Mouse (Mus musculus): ENCODE measurements at regions not wholly inside any gene's neighbourhood (a gene's known extent, or its start where the extent isn't known, plus 50 kb on each side); places are given as distances from the start of the nearest gene placed in this dataset.

DNA sequence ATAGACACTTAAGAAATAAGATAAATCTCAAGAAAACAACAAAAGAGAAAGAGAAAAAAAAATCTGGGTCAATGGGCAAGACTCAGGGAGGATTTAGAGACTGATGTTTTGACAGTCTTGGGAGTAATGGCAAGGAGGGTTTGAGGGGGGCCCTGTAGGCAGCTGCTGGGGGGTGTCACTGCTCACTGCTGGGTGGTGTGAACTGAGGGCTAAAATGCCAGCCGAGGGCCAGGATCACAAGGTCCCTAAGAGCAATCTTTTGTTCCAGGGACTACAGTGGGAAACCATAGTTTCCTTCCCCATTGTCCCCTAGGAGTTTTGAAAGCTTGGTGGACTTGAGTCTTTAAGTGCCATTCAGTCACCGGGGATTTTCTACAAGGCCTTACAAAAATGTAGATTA lies 304.8 kb downstream of the Klf5 start:
- H3K4me2 ChIP-seq (replicated peaks) = no peak overlapping the region
- no peak for ATAC-seq (ENCODE audit: low FRiP score, low read depth)
- no peaks in the 10 kb centered on the region for H3K36me3 ChIP-seq
- no peaks in the 10 kb centered on the region for H3K27me3 ChIP-seq
- peaks cover 11% of the 10 kb centered on the region for H3K4me1 ChIP-seq
- no peak overlapping the region for H3K9ac ChIP-seq
- 56% methylated on average over 2 of the region's 2 CpGs for WGBS
- H3K9me3 ChIP-seq = no peaks in the 10 kb centered on the region
- no peak overlapping the region for H3K27ac ChIP-seq
- H3K4me3 ChIP-seq = no peak overlapping the region

DNA sequence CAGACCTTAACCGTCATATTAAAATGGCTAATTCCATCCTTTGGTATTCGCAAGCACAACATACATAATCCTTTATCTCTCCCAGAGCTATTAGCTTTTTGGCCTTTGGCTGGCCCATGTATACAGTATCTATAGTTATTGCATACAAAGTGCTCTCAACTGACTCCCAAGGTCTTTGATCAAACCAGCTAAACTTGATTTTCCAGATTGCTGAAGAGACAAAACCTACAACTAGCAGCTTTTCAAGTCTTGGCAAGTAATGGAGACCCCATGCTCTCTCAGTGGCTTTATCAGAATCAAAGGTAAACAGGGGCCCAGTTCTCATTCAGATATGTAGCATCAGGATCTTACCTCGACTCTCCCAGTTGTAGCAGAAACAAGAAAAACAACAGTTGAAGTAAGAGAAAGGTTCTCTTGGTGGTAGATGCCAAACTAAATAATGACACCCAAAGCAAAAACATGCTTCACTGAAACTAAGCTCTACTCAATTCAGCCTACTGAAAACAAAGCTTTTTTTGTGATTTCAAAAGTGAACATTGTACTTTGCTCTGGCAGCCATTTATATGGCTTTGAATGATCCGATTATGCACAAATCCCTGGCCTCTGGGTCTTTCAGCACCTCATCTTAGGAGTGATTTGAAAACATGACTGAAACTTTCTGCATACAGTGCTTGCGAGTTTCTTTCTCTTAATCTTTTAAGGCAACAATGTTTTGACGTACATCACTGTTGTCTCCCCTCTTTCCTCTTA lies 307.0 kb downstream of the Klf5 start:
- ATAC-seq (ENCODE audit: low FRiP score, low read depth) = no peak
- Histone ChIP-seq H3K36me3 (no peaks in the 10 kb centered on the region), H3K27ac (no peak overlapping the region), H3K9ac (no peak overlapping the region), H3K4me2 (replicated peaks) (no peak overlapping the region), H3K9me3 (no peaks in the 10 kb centered on the region), H3K4me1 (peaks cover 11% of the 10 kb centered on the region), H3K4me3 (no peak overlapping the region), H3K27me3 (no peaks in the 10 kb centered on the region)
- 72% methylated on average over 6 of the region's 6 CpGs for WGBS

DNA sequence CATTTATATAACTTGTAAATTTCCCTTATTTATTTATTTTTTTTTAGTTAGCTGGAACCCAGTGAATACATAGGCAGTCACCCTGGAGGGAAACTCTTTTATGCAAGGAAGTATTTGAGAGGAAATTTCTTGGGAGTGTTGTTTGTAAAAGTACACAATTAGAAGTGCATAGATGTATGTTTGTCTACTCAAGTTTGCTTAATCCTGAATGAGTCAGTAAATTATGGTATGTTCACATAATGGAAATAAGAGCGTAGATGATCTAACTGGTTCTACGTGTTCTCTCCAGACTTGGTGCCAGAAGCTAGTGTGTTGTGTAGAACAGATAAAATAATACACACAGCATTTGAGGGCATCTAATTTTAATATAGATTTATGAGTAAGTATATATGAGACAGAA lies 310.5 kb downstream of the Klf5 start:
- no peak overlapping the region for H3K27ac ChIP-seq
- no peak for ATAC-seq (ENCODE audit: low FRiP score, low read depth)
- H3K9ac ChIP-seq = no peak overlapping the region
- H3K4me1 ChIP-seq = no peaks in the 10 kb centered on the region
- no peaks in the 10 kb centered on the region for H3K27me3 ChIP-seq
- no peak overlapping the region for H3K4me3 ChIP-seq
- WGBS = 95% methylated on average over 2 of the region's 2 CpGs
- H3K9me3 ChIP-seq = no peaks in the 10 kb centered on the region
- no peaks in the 10 kb centered on the region for H3K36me3 ChIP-seq
- no peak overlapping the region for H3K4me2 ChIP-seq (replicated peaks)

DNA sequence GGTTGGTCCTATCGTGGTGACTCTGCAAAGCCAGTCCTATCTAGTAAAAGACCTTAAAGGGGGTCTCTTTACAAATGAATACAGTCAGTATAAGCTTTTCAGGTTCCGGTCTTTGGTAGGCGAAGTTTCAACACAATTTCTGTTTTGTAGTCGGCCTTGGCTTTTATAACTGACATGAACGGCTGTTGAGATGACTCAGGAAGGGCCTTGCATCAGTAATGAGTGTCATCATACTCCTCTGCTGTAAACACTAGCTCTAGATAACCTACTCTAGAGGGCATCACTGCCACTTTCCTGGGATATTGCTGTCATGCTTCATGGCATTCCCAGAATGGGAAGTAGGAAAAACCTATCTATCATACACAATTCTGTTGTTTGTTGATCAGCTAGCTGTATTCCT lies 312.9 kb downstream of the Klf5 start:
- Histone ChIP-seq H3K4me1 (no peaks in the 10 kb centered on the region), H3K4me3 (no peak overlapping the region), H3K4me2 (replicated peaks) (no peak overlapping the region), H3K27me3 (no peaks in the 10 kb centered on the region), H3K36me3 (no peaks in the 10 kb centered on the region), H3K27ac (no peak overlapping the region), H3K9ac (no peak overlapping the region), H3K9me3 (no peaks in the 10 kb centered on the region)
- ATAC-seq (ENCODE audit: low FRiP score, low read depth) = no peak
- 92% methylated on average over 5 of the region's 5 CpGs for WGBS

DNA sequence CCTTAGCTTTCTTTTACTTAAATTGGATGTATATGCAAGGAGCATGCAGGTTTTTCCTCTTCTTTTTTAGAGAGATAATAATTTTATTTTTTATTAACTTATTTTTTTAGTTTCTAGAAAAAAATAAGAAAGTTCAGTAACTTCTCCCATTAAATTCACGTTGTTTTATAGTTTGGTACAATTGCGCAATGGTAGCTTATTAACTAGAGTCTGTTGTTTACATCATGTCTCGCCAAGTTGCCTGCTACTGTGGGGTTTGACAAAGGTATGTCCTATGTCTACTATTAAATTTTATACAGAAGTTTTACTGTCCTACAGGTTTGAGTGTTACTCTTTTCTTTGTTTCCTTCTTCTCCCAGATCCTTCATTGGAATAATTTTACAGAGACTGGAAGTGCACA lies 313.6 kb downstream of the Klf5 start:
- 71% methylated on average over 3 of the region's 3 CpGs for WGBS
- Histone ChIP-seq H3K27me3 (no peaks in the 10 kb centered on the region), H3K4me1 (no peaks in the 10 kb centered on the region), H3K4me2 (replicated peaks) (no peak overlapping the region), H3K9me3 (no peaks in the 10 kb centered on the region), H3K27ac (no peak overlapping the region), H3K9ac (no peak overlapping the region), H3K36me3 (no peaks in the 10 kb centered on the region), H3K4me3 (no peak overlapping the region)
- no peak for ATAC-seq (ENCODE audit: low FRiP score, low read depth)

DNA sequence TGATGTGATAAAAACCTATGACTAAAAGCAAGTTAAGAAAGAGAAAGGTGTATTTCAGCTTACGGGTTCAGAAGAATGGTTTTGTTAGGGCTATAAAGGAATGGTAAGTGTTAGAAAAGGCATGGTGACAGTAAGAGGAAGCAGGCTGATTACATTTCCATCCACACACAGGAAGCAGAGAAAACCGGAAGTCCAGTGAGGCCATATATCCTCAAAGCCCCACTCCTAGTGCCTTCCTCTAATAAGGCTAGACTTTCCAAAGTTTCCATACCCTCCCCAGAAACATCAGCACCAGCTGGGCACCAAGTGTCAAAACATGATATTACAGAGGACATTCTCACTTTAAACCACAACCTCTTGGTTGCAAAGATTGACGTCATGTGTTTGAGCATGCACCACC lies 316.3 kb downstream of the Klf5 start:
- H3K36me3 ChIP-seq = no peaks in the 10 kb centered on the region
- H3K4me2 ChIP-seq (replicated peaks) = no peak overlapping the region
- no peaks in the 10 kb centered on the region for H3K9me3 ChIP-seq
- no peak overlapping the region for H3K9ac ChIP-seq
- H3K27me3 ChIP-seq = no peaks in the 10 kb centered on the region
- H3K4me3 ChIP-seq = no peak overlapping the region
- H3K4me1 ChIP-seq = no peaks in the 10 kb centered on the region
- no peak overlapping the region for H3K27ac ChIP-seq
- ATAC-seq (ENCODE audit: low FRiP score, low read depth) = no peak
- WGBS = 75% methylated on average over 3 of the region's 3 CpGs

DNA sequence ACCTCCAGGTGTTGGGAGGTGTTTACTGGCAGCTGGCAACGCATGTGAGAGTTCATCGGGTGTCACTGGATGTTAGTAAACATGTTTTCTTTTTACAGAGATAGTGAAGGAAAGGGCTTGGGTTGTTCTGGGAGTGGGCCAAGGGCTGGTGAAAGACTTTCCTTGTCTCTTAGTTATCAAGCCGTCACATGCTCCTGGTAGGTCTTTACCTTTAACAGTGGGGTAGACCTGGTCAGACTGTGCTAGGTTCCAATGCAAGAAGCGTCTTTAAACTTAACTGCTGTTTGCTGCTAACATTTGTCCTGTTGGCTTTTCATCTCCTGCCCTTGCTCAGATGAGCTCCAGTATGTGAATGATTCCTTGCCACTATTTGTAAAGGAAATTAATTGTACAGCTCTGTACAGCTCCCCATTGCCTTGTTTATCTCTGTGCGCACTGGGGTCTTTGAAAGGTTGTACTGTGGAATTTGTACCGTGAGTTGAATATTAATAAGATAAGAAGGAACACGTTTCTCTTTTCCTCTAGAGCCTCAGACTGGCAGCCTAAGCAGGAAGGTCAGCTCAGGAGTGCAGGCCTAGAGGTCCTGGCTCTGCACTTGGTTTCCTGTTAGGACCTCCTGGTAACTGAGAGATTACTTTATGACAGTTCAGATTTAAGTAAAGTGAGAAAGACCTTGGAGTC lies 318.3 kb downstream of the Klf5 start:
- H3K4me1 ChIP-seq = no peaks in the 10 kb centered on the region
- H3K27me3 ChIP-seq = no peaks in the 10 kb centered on the region
- no peak overlapping the region for H3K4me3 ChIP-seq
- no peak overlapping the region for H3K9ac ChIP-seq
- H3K36me3 ChIP-seq = no peaks in the 10 kb centered on the region
- ATAC-seq (ENCODE audit: low FRiP score, low read depth) = no peak
- H3K9me3 ChIP-seq = no peaks in the 10 kb centered on the region
- H3K4me2 ChIP-seq (replicated peaks) = no peak overlapping the region
- WGBS = 66% methylated on average over 7 of the region's 7 CpGs
- no peak overlapping the region for H3K27ac ChIP-seq

DNA sequence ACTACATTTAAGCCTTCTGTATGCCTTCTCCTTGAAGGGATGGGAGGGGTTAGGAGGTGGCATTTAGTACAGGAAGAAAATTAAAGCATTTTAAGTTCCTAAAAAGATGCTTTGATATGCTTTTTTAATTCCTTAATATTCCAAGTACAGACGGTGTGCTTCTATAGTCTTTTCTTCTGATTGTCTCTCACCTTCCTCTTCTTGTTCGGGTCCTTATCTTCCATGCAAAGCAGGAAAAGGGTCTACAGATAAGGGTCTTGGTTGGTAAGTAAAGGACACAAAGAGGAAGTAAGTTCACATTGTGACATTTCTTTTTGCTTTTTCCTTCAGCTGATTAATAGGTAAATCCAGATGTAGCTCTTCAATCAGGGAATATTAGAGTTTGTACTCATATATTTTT lies 318.9 kb downstream of the Klf5 start:
- ATAC-seq (ENCODE audit: low FRiP score, low read depth) = no peak
- Histone ChIP-seq H3K27me3 (no peaks in the 10 kb centered on the region), H3K4me3 (no peak overlapping the region), H3K4me1 (no peaks in the 10 kb centered on the region), H3K9me3 (no peaks in the 10 kb centered on the region), H3K9ac (no peak overlapping the region), H3K4me2 (replicated peaks) (no peak overlapping the region), H3K36me3 (no peaks in the 10 kb centered on the region), H3K27ac (no peak overlapping the region)
- WGBS = 78% methylated on average over 2 of the region's 2 CpGs

DNA sequence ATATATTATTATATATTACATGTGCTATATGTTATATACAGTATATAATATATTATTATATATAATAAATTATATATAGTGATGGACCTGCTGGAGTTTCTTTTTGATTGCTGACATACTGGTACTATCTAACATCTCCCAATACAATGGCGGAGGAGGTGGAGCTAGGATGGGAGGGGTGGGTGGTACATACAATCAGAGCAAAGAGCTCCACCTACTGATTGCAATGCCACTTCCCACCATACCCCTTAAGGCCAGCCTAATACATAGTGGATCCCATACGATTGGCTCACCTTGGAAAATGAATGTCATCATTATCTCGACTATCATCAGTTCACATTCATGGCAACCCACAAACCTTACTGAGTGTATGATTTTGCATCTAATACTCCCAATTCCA lies 323.0 kb downstream of the Klf5 start:
- WGBS = 86% methylated on average over 3 of the region's 3 CpGs
- no peak for ATAC-seq (ENCODE audit: low FRiP score, low read depth)

DNA sequence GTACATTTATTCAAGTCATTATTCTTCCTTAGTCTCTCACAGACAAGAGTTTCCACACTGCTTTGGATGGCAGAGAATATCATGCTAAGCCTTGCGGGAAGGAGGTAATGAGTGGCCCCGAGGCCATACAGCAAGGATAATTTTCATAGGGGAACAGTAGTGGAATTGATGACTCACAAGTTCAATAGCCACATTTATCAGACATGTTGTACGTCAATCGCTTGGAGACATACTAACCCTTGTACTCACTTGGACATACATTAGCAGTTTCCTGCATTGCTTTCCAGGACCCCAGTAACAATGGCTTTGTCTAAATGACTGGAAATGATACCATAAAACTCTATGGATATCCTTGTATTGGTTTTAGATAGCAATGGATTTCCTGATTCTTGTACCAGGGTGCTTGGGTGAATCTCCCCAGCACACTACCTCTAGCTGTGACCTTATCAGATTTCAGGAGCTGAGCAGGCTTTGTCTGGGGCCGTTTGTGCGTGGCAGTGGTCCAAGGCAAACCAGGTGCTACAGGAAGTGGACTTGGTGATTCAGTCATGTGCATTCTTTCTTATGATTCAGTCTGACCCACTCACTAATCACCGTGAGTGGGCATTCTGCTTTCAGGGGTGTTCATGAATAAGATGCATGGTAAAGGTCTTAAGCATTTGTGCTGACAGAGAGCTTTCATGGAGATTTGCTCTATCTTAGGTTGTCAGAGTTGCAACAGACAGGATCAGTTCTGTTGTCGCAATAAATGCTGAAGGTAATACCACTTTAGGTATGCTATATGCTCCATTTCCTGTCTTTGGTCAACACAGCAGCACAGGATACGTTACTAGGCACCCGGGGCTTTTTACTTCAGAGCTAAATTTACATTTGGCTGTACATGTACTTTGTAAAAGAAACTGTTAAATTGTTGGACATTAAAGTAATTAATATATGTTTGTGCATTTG lies 326.2 kb downstream of the Klf5 start:
- no peaks in the 10 kb centered on the region for H3K36me3 ChIP-seq
- H3K4me3 ChIP-seq = no peak overlapping the region
- H3K4me1 ChIP-seq = peaks cover 13% of the 10 kb centered on the region
- WGBS = 67% methylated on average over 10 of the region's 10 CpGs
- no peaks in the 10 kb centered on the region for H3K9me3 ChIP-seq
- H3K27ac ChIP-seq = no peak overlapping the region
- no peak overlapping the region for H3K9ac ChIP-seq
- H3K27me3 ChIP-seq = 0 out of 2 replicates have a peak, but pooled peaks cover 3% of the 10 kb centered on the region
- H3K4me2 ChIP-seq (replicated peaks) = no peak overlapping the region
- no peak for ATAC-seq (ENCODE audit: low FRiP score, low read depth)

More for the DNA sequence above, 323.0 kb downstream of the Klf5 start:
- Histone ChIP-seq H3K27ac (no peak overlapping the region), H3K4me1 (peaks cover 13% of the 10 kb centered on the region), H3K36me3 (no peaks in the 10 kb centered on the region), H3K9ac (no peak overlapping the region), H3K4me2 (replicated peaks) (no peak overlapping the region), H3K4me3 (no peak overlapping the region), H3K27me3 (no peaks in the 10 kb centered on the region), H3K9me3 (no peaks in the 10 kb centered on the region)

DNA sequence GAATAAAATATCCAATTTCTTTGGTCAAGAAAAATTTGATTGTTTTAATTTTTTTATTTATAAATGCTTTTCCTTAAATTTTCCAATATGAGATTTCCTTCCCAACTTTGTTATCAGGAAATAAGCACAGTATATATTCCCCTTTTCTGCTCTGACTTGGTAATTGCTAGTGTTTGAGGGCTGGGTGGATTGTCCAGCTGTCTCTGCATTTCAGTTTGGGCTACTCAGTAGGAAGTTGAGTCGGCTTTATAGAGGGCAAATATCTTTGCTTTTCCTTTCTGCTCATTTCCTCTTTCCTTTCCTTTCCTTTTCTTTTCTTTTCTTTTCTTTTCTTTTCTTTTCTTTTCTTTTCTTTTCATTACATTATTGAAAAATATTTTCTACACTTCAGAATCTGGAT lies 329.1 kb downstream of the Klf5 start:
- no peak overlapping the region for H3K4me2 ChIP-seq (replicated peaks)
- ATAC-seq (ENCODE audit: low FRiP score, low read depth) = no peak
- H3K27ac ChIP-seq = no peak overlapping the region
- 0 out of 2 replicates have a peak, but pooled peaks cover 3% of the 10 kb centered on the region for H3K27me3 ChIP-seq
- H3K4me3 ChIP-seq = no peak overlapping the region
- 91% methylated on average over 1 of the region's 1 CpGs for WGBS
- H3K36me3 ChIP-seq = no peaks in the 10 kb centered on the region
- no peak overlapping the region for H3K9ac ChIP-seq
- peaks cover 13% of the 10 kb centered on the region for H3K4me1 ChIP-seq
- no peaks in the 10 kb centered on the region for H3K9me3 ChIP-seq

DNA sequence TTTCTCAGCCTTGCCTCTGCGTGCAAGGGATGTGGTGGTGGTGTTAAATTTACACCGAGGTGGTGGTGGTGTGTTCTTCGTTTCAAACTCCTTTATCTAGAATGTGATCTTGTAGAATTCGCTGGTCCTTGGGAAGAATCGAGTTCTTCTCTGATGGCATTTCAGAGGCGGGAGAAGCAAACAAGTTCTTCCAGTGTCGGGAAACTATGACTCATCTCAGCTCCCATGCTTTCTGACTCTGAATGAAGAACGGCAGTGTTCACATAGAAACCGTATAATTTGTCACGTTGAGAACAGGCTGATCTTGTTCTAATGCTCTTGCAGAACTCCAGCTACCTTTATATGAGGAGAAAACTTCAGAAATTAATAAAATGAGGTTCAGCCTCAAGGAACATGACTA lies 332.6 kb downstream of the Klf5 start:
- ATAC-seq (ENCODE audit: low FRiP score, low read depth) = no peak
- Histone ChIP-seq H3K4me1 (0 out of 2 replicates have a peak, but pooled peaks cover 1% of the 10 kb centered on the region), H3K36me3 (no peaks in the 10 kb centered on the region), H3K27ac (no peak overlapping the region), H3K4me3 (no peak overlapping the region), H3K27me3 (0 out of 2 replicates have a peak, but pooled peaks cover 3% of the 10 kb centered on the region), H3K9ac (no peak overlapping the region), H3K4me2 (replicated peaks) (no peak overlapping the region), H3K9me3 (no peaks in the 10 kb centered on the region)
- 46% methylated on average over 10 of the region's 10 CpGs for WGBS
